ENCODE assay signal across 14 mouse cellular contexts in the genomic region with DNA sequence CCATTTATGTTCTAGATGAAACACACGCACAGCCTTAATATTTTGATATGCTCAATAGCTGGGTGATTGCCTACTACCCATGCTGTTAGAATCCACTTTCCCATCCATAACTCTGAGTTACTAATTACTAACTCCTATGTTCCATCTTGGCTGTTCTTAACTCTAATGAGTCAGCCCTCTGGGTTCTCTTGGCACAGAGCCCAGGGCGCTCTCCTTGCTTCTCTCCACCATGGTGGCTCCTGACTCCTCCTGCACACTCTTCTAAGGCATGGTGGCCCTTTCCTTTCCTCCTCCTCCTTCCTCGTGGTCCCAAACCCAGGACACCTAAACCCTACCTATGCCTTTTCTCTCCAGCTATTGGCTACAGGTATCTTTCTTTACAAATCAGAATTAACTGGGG.
A peak's percentile ranks its signal among the peaks of the same experiment; 100 is the strongest.
DNase-seq lines count a peak whose midpoint lies in the region; ATAC-seq and TF ChIP-seq lines count a peak whose summit lies in the region.
"Had no signal": no experiment of that assay in that cellular context is flagged by ENCODE, and none has a peak within 500 bp of the region (broad histone marks: within the 10 kb centered on the region; RNA-seq: fewer than 3 reads in every experiment).

No protein-coding gene starts in this region.

- peaks cover 0 to 8% of the 10 kb centered on the region in 2 experiments for H3K4me1 ChIP-seq in MEL (ENCODE audit: control insufficient read depth in 1 of 2, insufficient read depth in 2 of 2, low read length in 2 of 2)
- no peaks in the 10 kb centered on the region for H3K4me1 ChIP-seq in forebrain, embryonic 12.5 days
- H3K4me1 ChIP-seq: hindbrain, embryonic 15.5 days; limb, embryonic 13.5 days; neural tube, embryonic 15.5 days had no signal

- H3K9ac ChIP-seq in MEL (ENCODE audit: control insufficient read depth, low read depth, low read length, poor library complexity, severe bottlenecking): no peak overlapping the region
- no peak overlapping the region for H3K9ac ChIP-seq in forebrain, embryonic 12.5 days
- H3K9ac ChIP-seq: hindbrain, embryonic 15.5 days; limb, embryonic 13.5 days; liver, postnatal 0 days; neural tube, embryonic 15.5 days had no signal

- TF ChIP-seq CTCF in MEL (IDR thresholded peaks at IDR 0.05 in 2 of 3, conservative IDR thresholded peaks at IDR 0.05 in 1 of 3; ENCODE audit: control insufficient read depth in 1 of 3, insufficient read depth in 1 of 3, low read depth in 2 of 3, low read length in 3 of 3, poor library complexity in 1 of 3, severe bottlenecking in 1 of 3): no peak

- TF ChIP-seq POLR2A in MEL (IDR thresholded peaks at IDR 0.05; ENCODE audit: control insufficient read depth in 1 of 2, insufficient read depth in 1 of 2, low read depth in 1 of 2, low read length in 2 of 2, poor library complexity in 1 of 2): no peak

- TF ChIP-seq EP300 in MEL (IDR thresholded peaks at IDR 0.05; ENCODE audit: low read depth in 1 of 2, low read length in 2 of 2): no peak

- no peak for ATAC-seq in forebrain, embryonic 12.5 days (ENCODE audit: low FRiP score)
- ATAC-seq: forebrain, embryonic 14.5 days; liver, postnatal 0 days had no signal

- intact Hi-C loops in left cerebral cortex, postnatal 4 days (cut with DNase I): no loop called here
- intact Hi-C loops in left cerebral cortex, postnatal 36 days (cut with DNase I): no loop called here

- peaks cover 0 to 3% of the 10 kb centered on the region in 2 experiments; a peak in 1 of 4 replicates for H3K36me3 ChIP-seq in MEL (ENCODE audit: control insufficient read depth in 1 of 2, insufficient read depth in 2 of 2, low read length in 2 of 2)
- H3K36me3 ChIP-seq in forebrain, embryonic 12.5 days (replicated peaks): no peaks in the 10 kb centered on the region
- H3K36me3 ChIP-seq: hindbrain, embryonic 15.5 days; limb, embryonic 13.5 days; neural tube, embryonic 15.5 days had no signal

- no peak for TF ChIP-seq RAD21 in MEL (IDR thresholded peaks at IDR 0.05; ENCODE audit: low read depth, low read length)

- no peaks in the 10 kb centered on the region for H3K79me2 ChIP-seq in MEL (ENCODE audit: control insufficient read depth, insufficient read depth, low read length, poor library complexity)

- no peak overlapping the region for H3K27ac ChIP-seq in MEL (ENCODE audit: control insufficient read depth, low read depth, low read length)
- no peak overlapping the region for H3K27ac ChIP-seq in forebrain, embryonic 12.5 days
- H3K27ac ChIP-seq: hindbrain, embryonic 15.5 days; kidney, postnatal 0 days; limb, embryonic 13.5 days; neural tube, embryonic 15.5 days had no signal

- WGBS in forebrain, embryonic 12.5 days: 87% methylated on average over 3 of the region's 3 CpGs

- H3K4me3 ChIP-seq in MEL (ENCODE audit: control insufficient read depth in 1 of 2, insufficient read depth in 1 of 2, low read depth in 2 of 2, low read length in 2 of 2): no peak overlapping the region
- H3K4me3 ChIP-seq in forebrain, embryonic 12.5 days (replicated peaks): no peak overlapping the region
- H3K4me3 ChIP-seq: hindbrain, embryonic 15.5 days; limb, embryonic 13.5 days; neural tube, embryonic 15.5 days had no signal

- no peak overlapping the region for H3K4me2 ChIP-seq in forebrain, embryonic 12.5 days
- H3K4me2 ChIP-seq: hindbrain, embryonic 15.5 days; limb, embryonic 13.5 days; neural tube, embryonic 15.5 days had no signal

- no peaks in the 10 kb centered on the region for H3K9me3 ChIP-seq in MEL (replicated peaks; ENCODE audit: insufficient read depth, low read length)
- no peaks in the 10 kb centered on the region for H3K9me3 ChIP-seq in forebrain, embryonic 12.5 days
- H3K9me3 ChIP-seq: hindbrain, embryonic 15.5 days; limb, embryonic 13.5 days; neural tube, embryonic 15.5 days had no signal

- no peaks in the 10 kb centered on the region for H3K27me3 ChIP-seq in MEL (ENCODE audit: control insufficient read depth in 1 of 2, insufficient read depth in 2 of 2, low read length in 2 of 2)
- H3K27me3 ChIP-seq in forebrain, embryonic 12.5 days: no peaks in the 10 kb centered on the region
- H3K27me3 ChIP-seq: hindbrain, embryonic 15.5 days; limb, embryonic 13.5 days; neural tube, embryonic 15.5 days had no signal

- DNase-seq in gastrocnemius, postnatal 10 days: peak; percentile 16
- DNase-seq in gastrocnemius, adult 18-20 months (ENCODE audit: low spot score): no peak
- DNase-seq in left cerebral cortex, postnatal 4 days: peak; percentile 8
- no peak for DNase-seq in left cerebral cortex, postnatal 36 days (ENCODE audit: low spot score in 2 of 2)
- peak; percentile 78 for DNase-seq in MEL (ENCODE audit: low read depth, low spot score)
- peak; percentile 75 for DNase-seq in adrenal gland, postnatal 14 days
- no peak for DNase-seq in retina, postnatal 1 day
- DNase-seq: liver, postnatal 0 days had no signal

TF ChIP-seq in MEL, 35 proteins besides CTCF, POLR2A, EP300 and RAD21:
- TF ChIP-seq MYC (IDR thresholded peaks at IDR 0.05; ENCODE audit: low read depth, low read length) (no peak), POLR2AphosphoS5 (IDR thresholded peaks at IDR 0.05; ENCODE audit: borderline replicate concordance, low read depth, low read length) (no peak), NRF1 (IDR thresholded peaks at IDR 0.05; ENCODE audit: insufficient read depth, low read depth, low read length, poor library complexity, severe bottlenecking) (no peak), USF2 (IDR thresholded peaks at IDR 0.05; ENCODE audit: borderline replicate concordance in 1 of 2, insufficient read depth in 1 of 2, low read depth in 1 of 2, low read length in 2 of 2) (no peak), MEF2A (IDR thresholded peaks at IDR 0.05; ENCODE audit: extremely low read depth, insufficient replicate concordance, low read depth, low read length, poor library complexity, severe bottlenecking) (no peak), USF1 (IDR thresholded peaks at IDR 0.05; ENCODE audit: low read depth, low read length) (no peak), SMC3 (IDR thresholded peaks at IDR 0.05; ENCODE audit: low read depth, low read length) (no peak), NELFE (IDR thresholded peaks at IDR 0.05; ENCODE audit: low read depth, low read length) (no peak), MAFK (IDR thresholded peaks at IDR 0.05; ENCODE audit: borderline replicate concordance, low read depth, low read length) (no peak), KAT2A (conservative IDR thresholded peaks at IDR 0.05; ENCODE audit: low read depth, low read length) (no peak), POLR2AphosphoS2 (IDR thresholded peaks at IDR 0.05; ENCODE audit: low read length) (no peak), BHLHE40 (IDR thresholded peaks at IDR 0.05; ENCODE audit: borderline replicate concordance, low read depth, low read length) (no peak), MXI1 (IDR thresholded peaks at IDR 0.05; ENCODE audit: low read depth, low read length) (no peak), ZNF384 (IDR thresholded peaks at IDR 0.05; ENCODE audit: low read depth, low read length) (no peak), TBP (IDR thresholded peaks at IDR 0.05; ENCODE audit: low read depth, low read length) (no peak), UBTF (IDR thresholded peaks at IDR 0.05; ENCODE audit: borderline replicate concordance, insufficient read depth, low read depth, low read length) (no peak), HCFC1 (IDR thresholded peaks at IDR 0.05; ENCODE audit: low read depth, low read length) (no peak), ETS1 (IDR thresholded peaks at IDR 0.05; ENCODE audit: low read depth, low read length) (no peak)
TF ChIP-seq in MEL: peak in this region for 0.

Comparison
In these comparisons a context has a peak if more than half of its experiments do, and no peak if none do; other contexts are left out.
1. DNase-seq: peak in gastrocnemius, postnatal 10 days (single experiment), left cerebral cortex, postnatal 4 days (single experiment), MEL (single experiment) and adrenal gland, postnatal 14 days (single experiment); none in gastrocnemius, adult 18-20 months (single experiment), left cerebral cortex, postnatal 36 days (0 of 2) and retina, postnatal 1 day (single experiment).